Mouse (Mus musculus): ENCODE results near the gene Kif26b.

The Kif26b gene

DNA sequence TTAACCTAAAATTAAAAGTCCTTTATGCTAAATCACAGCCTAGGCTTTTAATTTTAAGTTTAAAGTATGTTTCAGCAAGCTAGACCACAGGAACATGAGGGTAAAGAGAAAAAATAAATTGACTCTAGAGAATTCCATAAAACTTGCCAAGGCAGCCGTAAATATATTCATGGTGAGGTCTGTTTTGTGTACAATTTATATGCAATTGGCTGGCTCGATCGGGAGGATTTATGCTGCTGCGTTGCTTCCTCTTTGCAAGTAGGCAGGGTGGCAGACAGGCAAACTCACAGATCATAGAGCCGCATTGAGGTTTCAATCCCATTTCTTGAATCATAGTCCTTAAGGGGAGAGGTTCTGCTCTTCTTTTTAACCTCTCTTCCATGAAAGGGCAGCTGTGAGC lies 318.6 kb downstream of the Kif26b start:
- CTCF ChIA-PET, result no interaction called here

DNA sequence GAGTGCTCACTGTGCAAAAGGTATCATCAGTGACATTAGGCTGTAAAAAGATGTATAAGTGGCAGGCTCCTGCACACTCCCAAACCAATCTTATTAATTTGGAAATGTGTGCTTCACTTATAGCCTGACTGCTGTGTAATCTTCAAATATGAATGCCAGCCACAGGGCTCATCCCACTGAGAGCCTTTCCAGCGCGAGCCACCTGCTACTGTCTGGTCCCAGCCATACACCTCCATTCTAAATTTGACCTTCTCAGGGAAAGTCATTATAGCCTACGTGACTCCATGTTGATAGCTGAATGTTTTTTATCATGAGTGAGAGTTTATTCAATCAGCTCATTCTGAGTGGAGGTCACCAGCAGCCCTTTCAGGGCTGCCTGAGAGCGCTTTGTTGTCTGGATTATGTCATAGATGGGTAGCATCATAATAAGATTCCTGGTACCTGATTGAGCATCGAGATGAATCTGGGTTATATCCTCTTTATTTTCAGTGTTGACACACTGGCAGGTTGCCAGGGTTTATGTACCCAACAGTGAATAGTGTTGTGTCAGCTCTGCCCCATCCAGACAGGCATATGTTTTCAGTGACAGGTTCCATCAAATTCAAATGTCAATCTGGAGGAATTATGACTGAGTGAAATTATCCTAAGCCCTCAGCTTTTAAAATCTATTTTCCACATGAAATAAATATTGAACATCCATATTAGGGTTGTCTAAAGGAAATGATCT lies 319.6 kb downstream of the Kif26b start:
- CTCF ChIA-PET, result no interaction called here

DNA sequence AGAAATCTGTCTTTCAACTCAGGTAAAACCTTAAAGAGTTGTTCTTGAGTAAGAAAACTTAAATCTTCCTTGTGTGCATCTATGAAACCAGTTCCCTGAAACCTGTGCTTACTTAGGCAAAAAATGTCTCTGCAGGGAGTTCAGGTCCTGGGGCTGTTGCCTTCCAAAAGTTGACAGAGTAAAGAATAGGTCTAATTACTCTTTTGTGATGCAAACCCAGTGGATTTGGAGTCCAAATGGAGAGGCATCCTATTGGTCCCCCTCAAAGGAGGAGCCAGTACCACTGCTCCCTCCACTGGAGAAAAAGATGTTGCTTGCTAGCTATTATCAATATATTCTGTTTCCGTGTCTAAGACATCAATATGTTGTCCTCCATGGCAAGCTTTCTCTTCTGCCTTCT lies 321.6 kb downstream of the Kif26b start:
- CTCF ChIA-PET, result interaction anchor here (0.6 kb wide), 1 partner anchor 18 kb away, joined by 3 read pairs; no protein-coding TSS in a partner anchor

DNA sequence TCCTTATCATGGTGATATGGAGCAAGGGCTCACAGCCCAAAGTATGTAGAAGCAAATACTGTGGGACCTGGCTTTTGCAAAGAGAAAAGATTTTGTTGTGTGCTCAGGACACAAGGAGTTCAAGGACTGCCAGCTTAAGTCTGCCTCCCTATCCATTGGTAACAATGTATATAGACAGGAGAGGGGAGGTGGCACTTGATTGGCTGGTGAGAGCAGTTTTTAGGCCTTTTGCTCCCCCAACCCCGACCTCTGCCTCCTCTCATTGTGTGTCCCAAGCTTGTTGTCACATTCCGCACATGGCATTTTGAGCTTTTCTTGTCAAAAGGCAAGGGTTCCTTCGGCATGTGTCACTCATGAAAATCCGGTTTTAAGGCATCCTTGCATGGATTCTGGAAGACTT lies 326.0 kb downstream of the Kif26b start:
- CTCF ChIA-PET, result interaction anchor here (0.6 kb wide), 1 partner anchor 24 kb away, joined by 21 read pairs; no protein-coding TSS in a partner anchor

DNA sequence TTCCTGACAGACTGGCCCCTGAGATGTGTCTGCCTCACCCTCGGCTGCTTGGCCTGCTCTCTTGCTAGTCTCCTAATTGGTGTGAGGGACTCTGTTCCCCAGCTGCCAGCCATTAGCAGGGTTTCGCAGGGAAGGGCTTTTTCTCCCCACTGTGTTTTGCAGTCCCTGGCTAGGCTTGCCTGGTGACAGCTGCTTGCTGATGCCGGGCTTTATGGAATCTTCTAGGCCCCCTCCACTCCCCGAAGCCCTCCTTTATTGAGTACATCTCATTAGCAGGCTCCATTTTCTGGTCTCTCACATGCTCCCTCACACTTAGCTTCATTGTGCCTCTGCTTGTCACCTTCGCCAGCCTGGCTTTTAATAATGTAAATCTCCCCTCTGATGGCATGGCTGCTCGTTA lies 327.0 kb downstream of the Kif26b start:
- CTCF ChIA-PET, result no interaction called here

DNA sequence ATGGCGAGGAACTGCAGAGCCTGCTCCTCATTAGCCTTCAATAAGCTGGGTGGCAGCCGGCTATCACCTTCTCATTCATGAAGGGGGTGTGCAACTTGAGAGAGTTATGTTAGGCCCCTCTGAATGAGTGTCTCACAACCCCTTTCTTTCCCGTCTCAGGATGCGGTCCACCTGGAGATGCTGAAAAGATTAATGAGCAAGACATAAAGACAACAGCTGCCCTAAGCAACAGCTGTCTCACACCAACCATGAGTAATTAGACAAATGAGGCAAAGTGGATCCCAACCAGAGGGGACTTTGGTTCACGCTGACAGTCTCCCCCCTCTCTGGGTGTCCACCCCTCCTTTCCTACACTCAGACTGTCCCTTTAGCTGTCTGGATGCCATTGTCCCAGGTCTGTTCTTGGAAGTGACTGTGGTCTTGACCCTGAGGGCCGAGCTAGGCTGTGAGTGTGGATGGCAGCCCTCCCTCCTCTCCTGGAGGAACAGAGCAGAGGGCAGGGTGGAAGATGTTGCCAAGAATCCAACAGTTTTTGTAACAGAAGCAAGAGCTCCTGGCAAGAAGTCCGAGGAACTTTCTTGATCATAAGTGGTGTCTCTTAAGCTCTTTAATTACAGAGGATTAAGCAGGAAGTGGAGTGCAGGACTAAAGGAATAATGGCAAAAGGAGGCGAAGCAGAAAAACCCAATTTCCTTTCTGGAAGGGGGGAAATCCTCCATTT lies 331.9 kb downstream of the Kif26b start:
- CTCF ChIA-PET, result no interaction called here

DNA sequence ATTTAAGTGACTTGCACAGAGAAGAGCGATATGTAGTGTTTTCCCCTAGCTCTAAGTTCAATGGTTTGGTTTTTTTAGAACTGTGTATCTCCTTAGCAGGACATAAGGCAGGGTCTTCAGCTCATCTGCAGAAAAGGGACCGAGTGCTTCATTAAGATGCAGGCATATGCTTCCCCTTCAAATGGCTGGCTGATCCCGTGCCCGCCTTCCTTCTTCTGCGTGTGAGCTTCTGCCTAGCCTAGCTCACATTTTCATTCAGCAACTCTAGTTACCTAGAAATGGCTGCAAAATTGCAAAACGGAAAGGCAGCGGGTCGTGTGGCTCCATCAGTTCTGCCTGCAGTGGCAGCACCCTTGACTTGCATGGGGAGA lies 332.5 kb downstream of the Kif26b start:
- CTCF ChIA-PET, result no interaction called here

DNA sequence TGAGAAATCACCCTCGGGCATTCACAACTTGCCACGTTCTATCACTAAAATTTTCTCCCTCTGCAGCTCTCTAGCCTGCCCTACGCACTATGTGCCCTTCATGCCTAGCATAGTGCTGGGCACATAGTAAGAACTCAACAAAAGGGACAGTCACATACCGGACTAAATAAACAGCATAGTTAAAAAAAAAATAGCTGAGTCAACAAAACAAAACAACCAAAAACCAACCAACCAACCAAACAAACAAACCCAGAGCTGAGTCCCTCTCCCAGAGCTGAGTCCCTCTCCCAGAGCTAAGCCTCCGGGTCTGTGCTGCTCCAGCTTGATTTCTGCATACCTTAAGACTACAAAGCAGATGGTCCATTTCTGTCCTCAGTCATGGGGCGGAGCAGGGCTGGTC lies 334.8 kb downstream of the Kif26b start:
- CTCF ChIA-PET, result no interaction called here

DNA sequence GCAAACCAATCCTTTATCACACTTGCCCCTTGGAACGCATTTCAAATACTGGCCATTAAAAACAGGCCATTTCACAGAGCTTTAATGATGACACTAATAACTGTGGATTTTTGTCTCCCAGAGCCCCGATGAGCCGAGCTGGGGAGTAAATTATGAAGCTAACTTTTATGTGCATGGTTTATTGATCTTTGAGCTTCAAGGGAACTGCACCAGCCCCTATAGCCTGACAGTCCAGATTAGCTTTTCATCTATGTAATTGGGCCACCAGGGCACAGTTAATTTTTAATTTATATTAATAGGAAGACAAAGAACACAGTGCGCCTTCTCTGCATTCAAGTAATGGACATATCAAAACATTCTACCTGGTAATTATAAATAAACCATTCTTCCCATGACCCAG lies 335.4 kb downstream of the Kif26b start:
- CTCF ChIA-PET, result no interaction called here

DNA sequence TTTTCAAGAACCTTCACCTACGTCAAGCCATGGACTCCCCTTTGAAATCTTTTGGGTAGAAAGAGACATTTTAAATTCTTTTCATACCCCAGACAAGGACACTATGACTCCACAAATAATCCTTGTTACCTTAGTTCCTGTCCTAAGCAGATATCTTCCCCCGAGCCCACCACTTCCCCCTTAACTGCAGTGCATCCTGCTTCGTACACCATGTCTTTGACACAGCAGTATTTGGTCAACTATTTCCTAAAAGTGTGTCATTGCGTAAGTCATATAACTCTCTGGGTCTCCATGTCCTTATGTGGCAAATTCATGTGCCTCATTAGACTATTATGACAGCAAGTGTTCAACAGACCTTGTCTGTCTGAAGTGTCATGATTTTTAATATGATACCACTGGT lies 337.8 kb downstream of the Kif26b start:
- CTCF ChIA-PET, result no interaction called here

DNA sequence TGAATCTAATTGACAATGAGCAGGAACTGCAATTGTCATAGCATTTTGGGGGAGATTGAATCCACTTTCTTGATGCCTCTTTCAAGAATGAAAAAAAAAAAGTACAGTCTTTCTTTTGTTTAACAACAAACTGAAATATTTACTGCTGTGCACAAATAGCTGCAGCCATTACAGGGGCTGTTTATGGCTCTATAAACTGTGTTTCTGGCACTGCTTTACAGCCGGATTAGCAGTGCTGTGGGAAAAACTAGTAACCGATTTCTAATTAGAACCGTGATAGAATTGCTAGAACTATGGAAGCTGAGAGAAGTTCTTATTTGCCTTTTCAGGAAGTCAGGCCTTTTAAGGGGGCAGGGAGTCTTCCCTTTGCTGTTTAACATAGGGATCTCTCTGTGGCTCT lies 342.1 kb downstream of the Kif26b start:
- CTCF ChIA-PET, result no interaction called here

DNA sequence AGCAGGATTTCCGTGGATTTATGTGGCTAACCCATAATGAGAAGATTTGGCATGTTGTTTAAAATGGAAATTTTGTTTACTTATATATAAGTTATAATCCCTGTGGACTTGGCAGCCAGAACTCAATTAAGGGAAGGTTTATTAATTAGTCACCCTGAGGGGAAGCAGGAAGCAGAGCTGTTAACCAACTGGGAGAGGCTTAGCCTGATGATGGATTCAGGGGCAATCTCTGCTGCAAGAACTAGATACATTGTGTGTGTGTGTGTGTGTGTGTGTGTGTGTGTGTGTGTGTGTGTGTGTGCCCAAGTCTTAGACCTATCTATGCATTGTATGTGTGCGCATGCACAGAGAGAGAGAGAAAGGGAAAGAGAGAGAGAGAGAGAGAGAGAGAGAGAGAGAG lies 348.0 kb downstream of the Kif26b start:
- CTCF ChIA-PET, result no interaction called here

DNA sequence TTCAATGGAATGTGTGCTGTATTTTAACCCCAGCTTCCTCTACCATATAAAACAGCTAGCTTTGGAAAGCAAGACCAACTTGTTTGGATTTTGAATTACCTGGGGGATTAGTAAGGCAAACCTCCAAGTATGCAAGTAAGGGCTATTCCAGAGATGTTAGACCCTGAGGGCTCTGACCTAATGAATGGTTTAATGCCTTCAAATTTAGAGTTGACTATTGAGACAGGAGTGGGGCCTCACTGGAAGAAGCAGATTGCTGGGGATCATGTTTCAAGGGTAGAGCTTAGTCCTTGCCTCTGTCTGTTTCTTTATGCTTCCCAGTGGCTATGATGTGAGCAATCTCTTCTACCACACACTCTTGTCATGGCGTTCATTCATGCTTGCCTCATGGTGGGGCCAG lies 349.8 kb downstream of the Kif26b start:
- CTCF ChIA-PET, result interaction anchor here (0.7 kb wide), 1 partner anchor 23 kb away, joined by 21 read pairs; no protein-coding TSS in a partner anchor

DNA sequence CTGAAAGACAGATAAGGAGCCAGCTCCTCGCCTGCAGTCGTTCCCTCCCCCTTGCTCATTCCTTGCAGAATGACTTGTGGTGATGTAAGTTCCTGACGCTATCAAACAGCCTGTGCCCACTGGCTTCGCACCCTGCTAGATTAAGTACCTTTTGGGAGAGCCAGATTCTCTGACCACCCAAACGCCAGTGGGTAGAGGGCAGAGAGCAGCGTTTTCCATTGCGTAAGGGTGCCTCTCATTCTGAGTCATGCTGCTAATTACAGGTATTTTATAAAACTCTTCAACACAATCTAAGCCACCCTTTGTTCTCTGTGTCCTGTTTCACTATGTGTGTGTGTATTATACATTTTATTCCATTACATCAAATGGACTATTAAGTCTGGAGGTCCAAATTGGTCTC lies 352.0 kb downstream of the Kif26b start:
- CTCF ChIA-PET, result no interaction called here

DNA sequence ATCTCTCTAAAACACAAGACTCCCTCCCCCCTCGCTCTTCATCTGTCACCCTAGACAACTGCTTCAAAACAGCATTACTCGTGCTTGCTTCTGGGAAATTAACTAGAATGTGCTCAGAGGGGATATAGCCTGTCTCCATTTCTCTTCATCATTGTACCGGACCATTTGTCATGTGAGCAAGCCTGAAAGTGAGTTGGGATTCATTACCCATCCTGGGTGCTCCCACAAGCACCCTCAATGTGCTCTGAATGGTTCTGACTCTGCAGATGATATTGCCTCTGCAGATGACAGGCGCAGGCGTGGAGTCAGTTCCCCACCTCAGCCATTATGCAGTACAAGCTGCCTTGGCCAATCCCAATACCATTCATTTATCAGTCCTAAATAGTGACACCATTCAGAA lies 357.7 kb downstream of the Kif26b start:
- CTCF ChIA-PET, result no interaction called here

DNA sequence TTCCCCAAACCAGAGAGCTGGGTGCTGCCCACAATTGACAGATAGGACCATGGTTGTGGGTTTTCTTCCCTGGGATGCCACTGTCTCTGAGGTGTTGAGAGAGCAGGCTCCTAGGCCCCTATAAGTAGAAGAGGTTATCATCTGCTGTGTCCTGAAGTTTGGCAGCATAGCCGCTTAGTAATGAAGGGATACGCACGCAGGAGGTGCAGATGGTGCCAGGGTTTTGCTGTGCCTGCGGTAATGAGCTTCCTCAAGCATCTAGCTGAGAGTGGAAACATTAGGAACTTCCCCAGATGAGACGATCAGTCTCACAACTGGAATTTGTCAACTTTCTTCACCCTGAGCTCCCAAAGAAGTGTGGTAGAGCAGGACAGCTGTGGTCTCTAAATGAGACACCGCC lies 363.5 kb downstream of the Kif26b start:
- CTCF ChIA-PET, result no interaction called here

DNA sequence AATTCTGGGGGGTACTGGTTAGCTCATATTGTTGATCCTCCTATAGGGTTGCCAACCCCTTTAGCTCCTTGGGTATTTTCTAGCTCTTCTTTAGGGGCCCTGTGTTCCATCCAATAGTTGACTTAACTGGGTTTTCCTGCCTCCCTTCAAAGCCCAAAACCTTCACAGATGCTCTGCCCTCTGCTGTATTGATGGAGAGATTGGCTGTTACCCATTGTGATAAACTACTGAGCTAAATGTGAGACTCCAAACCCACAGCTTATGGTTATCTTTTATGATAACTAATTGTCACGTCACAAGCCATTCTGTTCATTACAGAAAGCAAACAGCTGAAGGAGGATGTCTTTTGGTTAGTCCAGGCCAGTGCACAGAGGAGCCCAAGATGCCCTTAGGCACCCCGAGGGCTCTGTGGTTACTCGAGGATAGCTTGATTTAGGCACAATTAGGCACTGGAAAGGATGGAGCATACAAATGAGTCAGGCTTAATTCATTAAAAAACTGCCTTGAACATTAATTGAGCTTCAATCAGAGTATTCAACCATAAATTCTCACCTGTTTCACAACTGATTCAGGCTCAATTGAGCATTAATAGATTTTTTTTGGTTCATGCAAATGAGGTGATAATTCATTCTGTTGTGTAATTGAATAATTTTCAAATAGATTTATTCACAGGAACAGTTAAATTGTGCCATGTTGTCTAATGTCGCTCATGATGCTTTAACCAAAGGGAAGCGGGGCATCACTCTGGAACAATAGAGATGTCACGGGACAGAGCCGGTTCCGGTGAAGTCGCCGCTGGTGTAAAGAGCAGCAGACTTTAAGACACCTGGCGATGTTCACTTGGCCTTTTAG lies 364.5 kb downstream of the Kif26b start:
- CTCF ChIA-PET, result no interaction called here

DNA sequence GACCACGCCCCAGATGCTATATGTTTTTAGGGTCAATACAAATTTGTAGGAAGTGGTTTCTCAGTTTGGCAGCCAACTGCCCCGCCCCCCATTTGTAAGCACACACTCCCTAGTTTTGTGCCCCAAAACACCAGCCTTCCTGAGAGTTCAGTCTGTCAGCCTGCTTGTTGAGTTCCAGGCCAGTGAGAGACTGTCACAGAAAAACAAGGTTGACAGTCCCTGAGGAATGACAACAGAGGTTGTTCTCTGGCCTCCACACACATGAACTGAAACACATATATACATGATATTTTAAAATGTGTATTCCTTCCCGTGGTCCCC lies 365.1 kb downstream of the Kif26b start:
- CTCF ChIA-PET, result no interaction called here

DNA sequence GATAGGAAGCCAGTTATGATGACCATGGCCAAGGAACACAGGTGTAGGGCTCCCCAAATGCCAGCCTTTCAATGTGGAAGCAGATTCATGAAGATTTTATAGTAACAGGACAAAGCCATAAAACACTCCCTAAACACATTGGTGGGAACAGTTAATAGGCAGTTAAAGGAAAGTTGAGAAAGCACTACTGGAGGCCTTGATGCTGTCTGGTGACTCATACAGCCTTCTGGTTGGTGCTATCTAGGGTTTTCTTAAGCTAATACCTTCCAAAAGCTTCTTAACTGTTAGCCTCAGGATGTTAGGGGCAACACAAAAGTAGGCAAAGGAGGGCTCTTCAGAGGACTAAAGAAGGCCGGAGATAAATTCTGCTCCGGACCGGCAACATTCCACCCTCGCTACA lies 366.7 kb downstream of the Kif26b start:
- CTCF ChIA-PET, result no interaction called here

DNA sequence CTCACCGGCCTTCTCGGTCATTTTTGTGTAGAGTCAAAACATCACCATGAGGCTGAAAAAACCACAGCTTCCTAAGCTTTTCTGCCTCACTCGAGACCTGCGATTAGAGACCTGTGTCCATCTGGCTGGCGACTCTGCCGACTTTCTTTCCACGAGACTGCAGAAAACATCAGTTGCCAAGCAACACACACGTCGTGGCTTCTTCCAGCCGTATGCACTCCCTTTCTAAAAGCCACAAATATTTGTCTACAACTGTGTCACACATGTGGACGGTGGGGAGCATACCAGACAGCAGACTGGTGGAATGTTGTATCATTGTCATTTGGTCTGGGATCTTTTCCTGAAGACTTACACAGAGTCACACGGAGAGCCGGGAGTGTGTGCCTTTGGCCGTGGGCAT lies 382.0 kb downstream of the Kif26b start:
- CTCF ChIA-PET, result no interaction called here

DNA sequence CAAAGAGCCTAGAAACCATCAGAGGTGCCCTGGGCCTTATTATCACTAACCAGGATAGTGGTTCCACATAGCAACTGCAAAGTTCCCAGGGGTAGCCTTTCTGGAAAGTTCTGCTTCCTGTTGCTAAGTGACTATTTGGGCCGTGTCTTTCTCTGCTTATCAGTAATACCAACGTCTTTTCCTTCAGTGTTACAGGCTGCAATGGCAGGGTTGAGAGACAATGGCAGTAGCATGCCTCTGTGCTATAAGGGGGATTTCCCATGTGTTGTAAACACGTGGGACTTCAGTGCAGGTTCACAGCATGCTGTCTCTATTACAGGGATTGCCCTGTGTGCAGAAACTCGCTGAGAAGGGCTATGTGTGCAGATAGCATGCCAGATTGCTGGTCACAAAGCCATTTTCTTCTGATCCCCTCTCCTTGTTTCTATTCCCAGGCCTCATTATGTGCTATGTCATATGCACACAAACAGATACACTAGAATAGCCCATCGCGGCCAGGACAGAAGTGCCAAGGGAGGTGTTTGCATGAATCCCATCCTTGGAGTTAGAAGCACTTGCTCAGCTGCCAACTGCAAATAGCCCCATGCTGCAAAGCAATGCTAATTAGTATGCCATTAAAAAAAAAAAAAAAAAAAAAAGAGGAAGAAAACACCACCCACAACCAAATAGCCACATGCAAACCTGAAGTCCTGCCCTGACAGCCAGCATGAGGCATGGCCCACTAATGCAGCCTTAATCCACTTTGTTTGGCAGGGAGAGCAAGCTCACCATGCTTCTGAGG lies 384.2 kb downstream of the Kif26b start:
- CTCF ChIA-PET, result no interaction called here

DNA sequence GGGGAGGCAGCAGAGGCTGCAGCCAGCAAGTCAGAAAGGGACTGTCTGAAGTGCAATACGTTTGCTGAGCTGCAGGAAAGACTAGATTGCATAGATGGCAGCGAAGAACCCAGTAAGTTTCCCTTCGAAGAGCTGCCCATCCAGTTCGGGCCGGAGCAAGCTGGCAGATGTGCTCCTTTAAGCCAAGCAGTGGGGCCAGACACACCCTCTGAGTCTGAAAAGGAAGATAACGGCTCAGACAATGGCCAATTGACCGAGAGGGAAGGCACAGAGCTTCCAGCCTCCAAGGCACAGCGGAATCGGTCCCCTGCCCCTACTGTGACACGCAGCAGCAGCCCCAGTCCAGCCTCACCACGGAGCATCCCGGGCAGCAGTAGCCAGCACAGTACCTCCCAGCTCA lies 386.1 kb downstream of the Kif26b start:
- CTCF ChIA-PET, result no interaction called here
